Mouse (Mus musculus): ENCODE results near the gene Stmnd1.

GRCm38 (mm10) chr13:46313176-46313575 is 39.7 kb downstream of the Stmnd1 start:
- TF ChIP-seq POLR2A (IDR thresholded peaks at IDR 0.05; ENCODE audit: borderline replicate concordance, extremely low read depth, insufficient read depth, insufficient read length, poor library complexity, severe bottlenecking) (no peak), CTCF (IDR thresholded peaks at IDR 0.05; ENCODE audit: borderline replicate concordance, extremely low read depth, insufficient read depth, insufficient read length) (no peak)

All from brain, embryonic 14.5 days (tissue).